In genomic region chr9:58308395-58308794, GRCm38 (mm10) we compare ENCODE assay signal across 8 mouse cellular contexts. TPM values are rescaled to one million over a fixed set of nuclear protein-coding genes. Genes with fewer than 3 reads are reported as not detected.
DNase-seq lines count a peak whose midpoint lies in the region; ATAC-seq and TF ChIP-seq lines count a peak whose summit lies in the region.

No protein-coding gene starts in this region.

- H3K4me1 ChIP-seq in kidney, postnatal 0 days (replicated peaks; ENCODE audit: insufficient read depth, low read length): peaks cover 57% of the 10 kb centered on the region
- H3K4me1 ChIP-seq in embryonic facial prominence, embryonic 13.5 days: peaks cover 91% of the 10 kb centered on the region
- peaks cover 88% of the 10 kb centered on the region for H3K4me1 ChIP-seq in heart, embryonic 15.5 days (replicated peaks)
- peaks cover 60% of the 10 kb centered on the region for H3K4me1 ChIP-seq in lung, embryonic 16.5 days (replicated peaks; ENCODE audit: control insufficient read depth, insufficient read depth, low read length)
- H3K4me1 ChIP-seq in cerebellum, adult 2 months (ENCODE audit: control insufficient read depth, insufficient read depth, low read length): no peaks in the 10 kb centered on the region; the same call in 1 of the 2 replicates

- H3K27ac ChIP-seq in kidney, postnatal 0 days: 0 out of 2 replicates have a peak overlapping the region, but pooled peaks have one; percentile 19
- H3K27ac ChIP-seq in embryonic facial prominence, embryonic 13.5 days: peak overlapping the region; percentile 82
- H3K27ac ChIP-seq in heart, embryonic 15.5 days: peak overlapping the region; percentile 36
- no peak overlapping the region for H3K27ac ChIP-seq in lung, embryonic 16.5 days (ENCODE audit: low read length)
- no peak overlapping the region for H3K27ac ChIP-seq in cerebellum, adult 2 months (ENCODE audit: insufficient read depth, low read length)

- WGBS in kidney, postnatal 0 days: 40% methylated on average over 6 of the region's 6 CpGs
- WGBS in embryonic facial prominence, embryonic 13.5 days: 18% methylated on average over 6 of the region's 6 CpGs
- WGBS in heart, embryonic 15.5 days: 19% methylated on average over 6 of the region's 6 CpGs
- WGBS in lung, embryonic 16.5 days: 30% methylated on average over 6 of the region's 6 CpGs
- 63% methylated on average over 6 of the region's 6 CpGs for WGBS in cerebellum, adult 2 months

- 0 out of 2 replicates have a peak overlapping the region, but pooled peaks have one; percentile 5 for H3K4me2 ChIP-seq in kidney, postnatal 0 days (ENCODE audit: low read length)
- H3K4me2 ChIP-seq in embryonic facial prominence, embryonic 13.5 days: peak overlapping the region; percentile 39
- H3K4me2 ChIP-seq in heart, embryonic 15.5 days: peak overlapping the region; percentile 19
- H3K4me2 ChIP-seq in lung, embryonic 16.5 days (ENCODE audit: low read depth, low read length): no peak overlapping the region

- no peaks in the 10 kb centered on the region for H3K36me3 ChIP-seq in kidney, postnatal 0 days (ENCODE audit: insufficient read depth, low read length)
- no peaks in the 10 kb centered on the region for H3K36me3 ChIP-seq in embryonic facial prominence, embryonic 13.5 days
- no peaks in the 10 kb centered on the region for H3K36me3 ChIP-seq in heart, embryonic 15.5 days
- no peaks in the 10 kb centered on the region for H3K36me3 ChIP-seq in lung, embryonic 16.5 days (ENCODE audit: control insufficient read depth, insufficient read depth, low read length)

- TF ChIP-seq CTCF in kidney, postnatal 0 days (IDR thresholded peaks at IDR 0.05; ENCODE audit: low read depth): no peak
- no peak for TF ChIP-seq CTCF in cerebellum, adult 2 months (IDR thresholded peaks at IDR 0.05; ENCODE audit: borderline replicate concordance, insufficient read depth, low read depth, low read length)

- ATAC-seq in kidney, postnatal 0 days (replicated peaks; ENCODE audit: low FRiP score, low read depth): 0 out of 2 replicates have a peak, but pooled peaks have one; percentile 8
- no peak for ATAC-seq in embryonic facial prominence, embryonic 13.5 days (ENCODE audit: insufficient number of reproducible peaks, insufficient read depth, low FRiP score, low TSS enrichment, low read depth)
- peak; percentile 37; the same call in 1 of the 2 replicates for ATAC-seq in heart, embryonic 15.5 days (replicated peaks; ENCODE audit: insufficient number of reproducible peaks, insufficient read depth, low FRiP score, low read depth)
- peak; percentile 26; the same call in 1 of the 2 replicates for ATAC-seq in lung, embryonic 16.5 days (ENCODE audit: low read depth)

- H3K27me3 ChIP-seq in kidney, postnatal 0 days (ENCODE audit: insufficient read depth, low read length): no peaks in the 10 kb centered on the region
- H3K27me3 ChIP-seq in embryonic facial prominence, embryonic 13.5 days: peaks cover 19% of the 10 kb centered on the region
- no peaks in the 10 kb centered on the region; the same call in 1 of the 2 replicates for H3K27me3 ChIP-seq in heart, embryonic 15.5 days
- no peaks in the 10 kb centered on the region; the same call in none of the 2 replicates for H3K27me3 ChIP-seq in lung, embryonic 16.5 days (ENCODE audit: control insufficient read depth, insufficient read depth, low read depth, low read length)
- H3K27me3 ChIP-seq in cerebellum, adult 2 months (ENCODE audit: control insufficient read depth, insufficient read depth, low read length): no peaks in the 10 kb centered on the region; the same call in 1 of the 2 replicates

- no peak overlapping the region for H3K9ac ChIP-seq in kidney, postnatal 0 days (ENCODE audit: low read depth, low read length)
- peak overlapping the region; percentile 61 for H3K9ac ChIP-seq in embryonic facial prominence, embryonic 13.5 days
- H3K9ac ChIP-seq in heart, embryonic 15.5 days: no peak overlapping the region
- H3K9ac ChIP-seq in lung, embryonic 16.5 days (ENCODE audit: low read length): peak overlapping the region; percentile 21

- DNase-seq in kidney, postnatal 0 days (ENCODE audit: low spot score): peak; percentile 63
- no peak for DNase-seq in kidney, adult 9 months
- DNase-seq in cerebellum, adult 2 months: no peak
- no peak for DNase-seq in natural killer cell, adult 2 months (ENCODE audit: low spot score in 2 of 2)
- no peak for DNase-seq in thymus, postnatal 14 days

- no peak for TF ChIP-seq POLR2A in cerebellum, adult 2 months (IDR thresholded peaks at IDR 0.05; ENCODE audit: borderline replicate concordance, insufficient read depth, low read length)

- no peak overlapping the region for H3K4me3 ChIP-seq in kidney, postnatal 0 days (replicated peaks; ENCODE audit: low read depth, low read length)
- 0 out of 2 replicates have a peak overlapping the region, but pooled peaks have one; percentile 2 for H3K4me3 ChIP-seq in embryonic facial prominence, embryonic 13.5 days
- no peak overlapping the region for H3K4me3 ChIP-seq in heart, embryonic 15.5 days
- H3K4me3 ChIP-seq in lung, embryonic 16.5 days (ENCODE audit: low read length): no peak overlapping the region
- no peak overlapping the region for H3K4me3 ChIP-seq in cerebellum, adult 2 months (replicated peaks; ENCODE audit: insufficient read depth, low read depth, low read length)

- no peaks in the 10 kb centered on the region for H3K9me3 ChIP-seq in kidney, postnatal 0 days (replicated peaks; ENCODE audit: low read length)
- no peaks in the 10 kb centered on the region for H3K9me3 ChIP-seq in embryonic facial prominence, embryonic 13.5 days
- no peaks in the 10 kb centered on the region for H3K9me3 ChIP-seq in heart, embryonic 15.5 days (replicated peaks)
- no peaks in the 10 kb centered on the region for H3K9me3 ChIP-seq in lung, embryonic 16.5 days (ENCODE audit: control insufficient read depth, low read length)

RNA-seq across cellular contexts. Expression of gene Loxl1, which starts 4.6 kb away (rescaled TPM):
- 60.9 and 62.2 TPM in 2 replicates for polyA plus RNA-seq in kidney, postnatal 0 days (2015; fragmentation: Nextera tagmentation; extraction: Ambion mirVana)
- 30.9 and 41.8 TPM in 2 replicates for polyA plus RNA-seq in embryonic facial prominence, embryonic 13.5 days (2015; fragmentation: Nextera tagmentation; extraction: Ambion mirVana)
- 54.6 and 78.1 TPM in 2 replicates for polyA plus RNA-seq in heart, embryonic 15.5 days (2015; fragmentation: Nextera tagmentation; extraction: Ambion mirVana)
- polyA plus RNA-seq in lung, embryonic 16.5 days (2015; fragmentation: Nextera tagmentation; extraction: Ambion mirVana): 38.6 and 42.4 TPM in 2 replicates
- polyA plus RNA-seq in cerebellum, adult 2 months (2012; rRNA removed): 2.3 and 2.7 TPM in 2 replicates

RNA-seq across cellular contexts. Expression of gene Stoml1, which starts 55.4 kb away (rescaled TPM):
- 36.6 and 37.6 TPM in 2 replicates for polyA plus RNA-seq in kidney, postnatal 0 days (2015; fragmentation: Nextera tagmentation; extraction: Ambion mirVana)
- polyA plus RNA-seq in embryonic facial prominence, embryonic 13.5 days (2015; fragmentation: Nextera tagmentation; extraction: Ambion mirVana): 43.1 and 45.0 TPM in 2 replicates
- 25.2 and 28.6 TPM in 2 replicates for polyA plus RNA-seq in heart, embryonic 15.5 days (2015; fragmentation: Nextera tagmentation; extraction: Ambion mirVana)
- 28.7 and 28.8 TPM in 2 replicates for polyA plus RNA-seq in lung, embryonic 16.5 days (2015; fragmentation: Nextera tagmentation; extraction: Ambion mirVana)
- polyA plus RNA-seq in cerebellum, adult 2 months (2012; rRNA removed): 98.3 and 99.1 TPM in 2 replicates

RNA-seq across cellular contexts. Expression of gene Pml, which starts 58.8 kb away (rescaled TPM):
- 14.3 and 15.2 TPM in 2 replicates for polyA plus RNA-seq in kidney, postnatal 0 days (2015; fragmentation: Nextera tagmentation; extraction: Ambion mirVana)
- 14.4 and 15.2 TPM in 2 replicates for polyA plus RNA-seq in embryonic facial prominence, embryonic 13.5 days (2015; fragmentation: Nextera tagmentation; extraction: Ambion mirVana)
- 10.0 and 15.8 TPM in 2 replicates for polyA plus RNA-seq in heart, embryonic 15.5 days (2015; fragmentation: Nextera tagmentation; extraction: Ambion mirVana)
- polyA plus RNA-seq in lung, embryonic 16.5 days (2015; fragmentation: Nextera tagmentation; extraction: Ambion mirVana): 20.4 and 21.6 TPM in 2 replicates
- 9.9 and 12.2 TPM in 2 replicates for polyA plus RNA-seq in cerebellum, adult 2 months (2012; rRNA removed)

Comparison
In these comparisons a context has a peak if more than half of its experiments do, and no peak if none do; other contexts are left out.
1. H3K27ac ChIP-seq: peak in kidney, postnatal 0 days (single experiment), embryonic facial prominence, embryonic 13.5 days (single experiment) and heart, embryonic 15.5 days (single experiment); none in lung, embryonic 16.5 days (single experiment) and cerebellum, adult 2 months (single experiment).
2. H3K9ac ChIP-seq: peak in embryonic facial prominence, embryonic 13.5 days (single experiment) and lung, embryonic 16.5 days (single experiment); none in kidney, postnatal 0 days (single experiment) and heart, embryonic 15.5 days (single experiment).